Mouse (Mus musculus): Measurements from ENCODE around the gene Zfp180. TPM values are rescaled to one million over a fixed set of nuclear protein-coding genes. Genes with fewer than 3 reads are reported as not detected.

Zfp180 gene
- 16.8 and 17.1 TPM in 2 replicates for polyA plus RNA-seq (2012)

GRCm38 (mm10) chr7:24081634-24082431, at the start of gene Zfp180:
Gene Zfp180, plus strand, starts transcription at chr7:24081924.

GRCm38 (mm10) chr7:24052660-24053304, 28.9 kb upstream of the Zfp180 start, which contains the start of gene Vmn1r183:
Gene Vmn1r183, plus strand, starts transcription at chr7:24053254.

DNA sequence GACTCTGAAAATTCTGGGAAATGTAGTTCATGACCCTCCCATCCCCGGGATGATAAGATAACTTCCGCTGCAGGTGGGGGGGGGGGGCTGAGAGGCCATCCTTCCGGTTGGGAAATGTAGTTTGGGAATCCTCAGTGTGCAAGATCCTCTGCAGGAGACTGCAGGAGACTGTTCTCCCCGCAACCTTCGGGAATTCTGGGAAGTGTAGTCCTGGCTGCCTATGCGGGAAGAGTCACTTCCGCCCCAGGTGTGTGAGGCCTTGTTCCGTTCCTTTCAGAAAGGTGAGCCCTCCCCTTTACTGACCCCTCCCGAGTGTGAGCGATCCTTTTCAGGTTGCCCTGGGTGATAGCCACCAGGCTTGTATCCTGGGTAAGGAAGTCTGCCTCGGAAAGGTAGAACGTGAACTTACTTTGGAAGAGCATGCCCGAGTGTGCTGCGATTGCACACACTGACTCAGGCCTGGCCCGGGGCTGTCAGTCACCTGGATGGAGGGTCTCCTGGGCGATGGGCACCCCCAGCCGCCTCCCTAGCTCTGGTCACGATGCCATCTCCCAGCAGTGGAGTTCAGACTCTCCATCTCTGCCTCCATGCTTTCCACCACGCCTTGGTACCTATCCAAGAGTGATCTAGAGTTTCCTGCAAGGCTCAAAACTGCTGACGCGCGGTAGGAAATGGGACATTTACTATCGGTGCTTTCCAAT, 30.6 kb downstream of the Zfp180 start, which contains the start of gene Zfp112:
Zfp112 (plus strand) TSS at position 159 of the 701 bp plus-strand sequence.

GRCm38 (mm10) chr7:24133996-24134828, 52.5 kb downstream of the Zfp180 start, which contains the start of gene Zfp235:
Gene Zfp235, plus strand, starts transcription at chr7:24134169.

Other genes starting within 250 kb of the Zfp180 start
- not detected in 2 replicates for gene Vmn1r176, start 244.6 kb upstream of the Zfp180 start, polyA plus RNA-seq (2012)
- not detected in 2 replicates for gene Vmn1r177, start 215.5 kb upstream of the Zfp180 start, polyA plus RNA-seq (2012)
- gene Vmn1r178, start 189.9 kb upstream of the Zfp180 start, polyA plus RNA-seq (2012) = not detected in 2 replicates
- gene Vmn1r179, start 154.9 kb upstream of the Zfp180 start, polyA plus RNA-seq (2012) = not detected in 2 replicates
- gene Vmn1r180, start 131.3 kb upstream of the Zfp180 start, polyA plus RNA-seq (2012) = not detected in 2 replicates
- not detected in 2 replicates for gene Vmn1r181, start 107.3 kb upstream of the Zfp180 start, polyA plus RNA-seq (2012)
- gene V1rd19, start 80.2 kb upstream of the Zfp180 start, polyA plus RNA-seq (2012) = not detected in 2 replicates
- gene Vmn1r183, start 28.7 kb upstream of the Zfp180 start, polyA plus RNA-seq (2012) = not detected in 2 replicates
- gene Zfp112, start 30.4 kb downstream of the Zfp180 start, polyA plus RNA-seq (2012) = 0.06 and 0.25 TPM in 2 replicates
- 0.47 and 1.2 TPM in 2 replicates for gene Zfp235, start 52.2 kb downstream of the Zfp180 start, polyA plus RNA-seq (2012)
- 0.26 and 0.74 TPM in 2 replicates for gene Zfp114, start 93.1 kb downstream of the Zfp180 start, polyA plus RNA-seq (2012)
- 0.26 and 1.1 TPM in 2 replicates for gene Zfp111, start 129.5 kb downstream of the Zfp180 start, polyA plus RNA-seq (2012)
- gene Zfp109, start 155.6 kb downstream of the Zfp180 start, polyA plus RNA-seq (2012) = 0.51 and 0.73 TPM in 2 replicates
- gene Zfp108, start 172.9 kb downstream of the Zfp180 start, polyA plus RNA-seq (2012) = 0.15 and 0.21 TPM in 2 replicates
- 0.35 and 0.41 TPM in 2 replicates for gene Zfp93, start 188.5 kb downstream of the Zfp180 start, polyA plus RNA-seq (2012)
- gene Zfp61, start 219.3 kb downstream of the Zfp180 start, polyA plus RNA-seq (2012) = 4.5 and 5.6 TPM in 2 replicates
- 0.79 and 0.80 TPM in 2 replicates for gene Zfp94, start 234.7 kb downstream of the Zfp180 start, polyA plus RNA-seq (2012)

All from megakaryocyte-erythroid progenitor cell, adult 5 weeks (primary cell).